Mouse (Mus musculus) T-helper 2 cell (primary cell): ENCODE results near the gene Dennd6b.

Experiments
- in situ Hi-C: fragments of 300-600 bp; cut with MboI, MseI; formaldehyde crosslinking; loops from one replicate; pipeline ENCODE4 v1.15.1; 2025; ENCODE audit warnings: high pct_unique_total_duplicates

The Dennd6b gene

GRCm38 (mm10) chr15:89136461-89137155, 59.7 kb downstream of the Dennd6b start:
- in situ Hi-C loops = no loop called here
